ENCODE assay signal across 25 mouse cellular contexts in genomic region chr9:103608161-103609058, GRCm38 (mm10).
A peak's percentile ranks its signal among the peaks of the same experiment; 100 is the strongest.
DNase-seq lines count a peak whose midpoint lies in the region; ATAC-seq and TF ChIP-seq lines count a peak whose summit lies in the region.
"Had no signal": no experiment of that assay in that cellular context is flagged by ENCODE, and none has a peak within 500 bp of the region (broad histone marks: within the 10 kb centered on the region; RNA-seq: fewer than 3 reads in every experiment).

No protein-coding gene starts in this region.

- no peak for DNase-seq in heart, adult 2 months
- peak; percentile 44 for DNase-seq in retina, postnatal 1 day
- no peak for DNase-seq in retina, embryonic 14.5 days (ENCODE audit: low spot score)
- peak; percentile 91 for DNase-seq in forebrain, embryonic 14.5 days (ENCODE audit: low spot score)
- DNase-seq in layer of hippocampus, adult 11-12 months (ENCODE audit: low spot score) = no peak
- no peak for DNase-seq in Muller cell, postnatal 12 days (ENCODE audit: inconsistent ontology term)
- DNase-seq: adrenal gland, postnatal 25 days; cerebellum, adult 18-20 months; cerebellum, postnatal 10 days; gastrocnemius, postnatal 25 days; heart, postnatal 4 days; kidney, adult 8-10 months; kidney, postnatal 4 days; layer of hippocampus, postnatal 36 days had no signal

- no peak for TF ChIP-seq EP300 in heart, adult 2 months (IDR thresholded peaks at IDR 0.05; ENCODE audit: insufficient read depth, low read depth, low read length)

- no peak overlapping the region for H3K4me2 ChIP-seq in heart, embryonic 13.5 days
- H3K4me2 ChIP-seq in forebrain, embryonic 14.5 days (ENCODE audit: low read length) = no peak overlapping the region; the same call in 1 of the 2 replicates
- H3K4me2 ChIP-seq: embryonic facial prominence, embryonic 15.5 days; hindbrain, embryonic 13.5 days; liver, embryonic 15.5 days; midbrain, embryonic 13.5 days; neural tube, embryonic 12.5 days had no signal

- intact Hi-C loops in heart, adult 2 months (cut with DNase I) = no loop called here

- WGBS in heart, embryonic 13.5 days = 74% methylated on average over 13 of the region's 13 CpGs
- WGBS in heart, adult 2 months = 77% methylated on average over 13 of the region's 13 CpGs
- WGBS in forebrain, embryonic 14.5 days = 13% methylated on average over 13 of the region's 13 CpGs

- H3K4me3 ChIP-seq in heart, embryonic 13.5 days = no peak overlapping the region
- no peak overlapping the region for H3K4me3 ChIP-seq in heart, adult 2 months
- no peak overlapping the region for H3K4me3 ChIP-seq in forebrain, embryonic 14.5 days (ENCODE audit: low read depth, low read length)
- H3K4me3 ChIP-seq: embryonic facial prominence, embryonic 15.5 days; hindbrain, embryonic 13.5 days; liver, embryonic 15.5 days; midbrain, embryonic 13.5 days; myocyte; neural tube, embryonic 12.5 days had no signal

- no peak for ATAC-seq in heart, embryonic 13.5 days (ENCODE audit: extremely low read depth, insufficient number of reproducible peaks, low FRiP score, low TSS enrichment)
- peak; percentile 80 for ATAC-seq in forebrain, embryonic 14.5 days
- ATAC-seq: CD4-positive, CD25-positive, alpha-beta regulatory T cell, adult 4 months; intestine, embryonic 16.5 days; midbrain, embryonic 13.5 days had no signal

- no peak for TF ChIP-seq CTCF in heart, adult 2 months (IDR thresholded peaks at IDR 0.05)

- peaks cover 18% of the 10 kb centered on the region for H3K36me3 ChIP-seq in heart, embryonic 13.5 days
- no peaks in the 10 kb centered on the region for H3K36me3 ChIP-seq in heart, adult 2 months (ENCODE audit: control insufficient read depth, insufficient read depth, low read length)
- H3K36me3 ChIP-seq in forebrain, embryonic 14.5 days (ENCODE audit: control insufficient read depth, insufficient read depth, low read length) = no peaks in the 10 kb centered on the region
- H3K36me3 ChIP-seq: embryonic facial prominence, embryonic 15.5 days; hindbrain, embryonic 13.5 days; liver, embryonic 15.5 days; midbrain, embryonic 13.5 days; neural tube, embryonic 12.5 days had no signal

- H3K9ac ChIP-seq in heart, embryonic 13.5 days = no peak overlapping the region
- no peak overlapping the region for H3K9ac ChIP-seq in heart, adult 2 months (ENCODE audit: low read depth, low read length)
- H3K9ac ChIP-seq in forebrain, embryonic 14.5 days (ENCODE audit: low read length) = no peak overlapping the region
- H3K9ac ChIP-seq: embryonic facial prominence, embryonic 15.5 days; hindbrain, embryonic 13.5 days; liver, embryonic 15.5 days; midbrain, embryonic 13.5 days; neural tube, embryonic 12.5 days had no signal

- 0 out of 2 replicates have a peak, but pooled peaks cover 3% of the 10 kb centered on the region for H3K9me3 ChIP-seq in heart, embryonic 13.5 days
- no peaks in the 10 kb centered on the region for H3K9me3 ChIP-seq in forebrain, embryonic 14.5 days (replicated peaks; ENCODE audit: control insufficient read depth, low read length)
- H3K9me3 ChIP-seq: embryonic facial prominence, embryonic 15.5 days; liver, embryonic 15.5 days had no signal

- H3K27me3 ChIP-seq in heart, embryonic 13.5 days (replicated peaks) = no peaks in the 10 kb centered on the region
- no peaks in the 10 kb centered on the region for H3K27me3 ChIP-seq in heart, adult 2 months (ENCODE audit: control insufficient read depth, insufficient read depth, low read length)
- H3K27me3 ChIP-seq in forebrain, embryonic 14.5 days (replicated peaks; ENCODE audit: control insufficient read depth, insufficient read depth, low read length) = no peaks in the 10 kb centered on the region
- H3K27me3 ChIP-seq: embryonic facial prominence, embryonic 15.5 days; hindbrain, embryonic 13.5 days; liver, embryonic 15.5 days; midbrain, embryonic 13.5 days; neural tube, embryonic 12.5 days had no signal

- H3K27ac ChIP-seq in heart, embryonic 13.5 days (replicated peaks) = peak overlapping the region; percentile 24; the same call in 1 of the 2 replicates
- no peak overlapping the region for H3K27ac ChIP-seq in heart, adult 2 months
- peak overlapping the region; percentile 35; the same call in 1 of the 2 replicates for H3K27ac ChIP-seq in forebrain, embryonic 14.5 days (ENCODE audit: low read depth, low read length)
- H3K27ac ChIP-seq: embryonic facial prominence, embryonic 15.5 days; hindbrain, embryonic 13.5 days; kidney, postnatal 0 days; liver, embryonic 15.5 days; macrophage; midbrain, embryonic 13.5 days; neural tube, embryonic 12.5 days had no signal

- no peak for TF ChIP-seq POLR2A in heart, adult 2 months (IDR thresholded peaks at IDR 0.05; ENCODE audit: insufficient read depth, low read depth, low read length)

- peaks cover 22% of the 10 kb centered on the region for H3K4me1 ChIP-seq in heart, embryonic 13.5 days
- H3K4me1 ChIP-seq in heart, adult 2 months (ENCODE audit: control insufficient read depth, insufficient read depth, low read length) = no peaks in the 10 kb centered on the region
- H3K4me1 ChIP-seq in forebrain, embryonic 14.5 days (ENCODE audit: control insufficient read depth, insufficient read depth, low read length) = peaks cover 6% of the 10 kb centered on the region
- H3K4me1 ChIP-seq: embryonic facial prominence, embryonic 15.5 days; liver, embryonic 15.5 days; neural tube, embryonic 12.5 days had no signal

- no peaks in the 10 kb centered on the region for H3K79me2 ChIP-seq in heart, adult 2 months (replicated peaks; ENCODE audit: control insufficient read depth, insufficient read depth, low read length)

Comparison
In these comparisons a context has a peak if more than half of its experiments do, and no peak if none do; other contexts are left out.
1. DNase-seq: peak in retina, postnatal 1 day (single experiment) and forebrain, embryonic 14.5 days (single experiment); none in heart, adult 2 months (0 of 2), retina, embryonic 14.5 days (single experiment), layer of hippocampus, adult 11-12 months (single experiment) and Muller cell, postnatal 12 days (single experiment).